Mouse (Mus musculus): ENCODE data around the gene Rbm8a2.
"Not testable (repeated sequence)": the region's sequence is repeated elsewhere in the genome, so short reads cannot be mapped to it uniquely, and the experiment has no call there.

Rbm8a2 gene

DNA sequence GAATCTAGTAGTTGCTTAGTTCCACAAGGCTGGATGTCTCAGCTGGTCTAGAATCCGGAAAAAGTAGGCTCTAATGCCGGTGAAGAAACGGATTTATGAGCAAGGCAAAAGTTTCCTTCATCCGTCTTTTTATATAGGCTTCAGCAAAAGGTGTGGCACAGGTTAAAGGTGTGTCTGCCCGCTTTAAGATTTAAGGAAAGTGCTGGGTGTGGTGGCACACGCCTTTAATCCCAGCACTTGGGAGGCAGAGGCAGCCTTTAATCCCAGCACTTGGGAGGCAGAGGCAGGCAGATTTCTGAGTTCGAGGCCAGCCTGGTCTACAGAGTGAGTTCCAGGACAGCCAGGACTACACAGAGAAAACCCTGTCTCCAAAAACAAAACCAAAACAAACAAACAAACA, at the start of gene Rbm8a2:
Rbm8a2 (minus strand) TSS at position 101 of the 400 bp plus-strand sequence.
- DNase-seq, result not testable (repeated sequence)

DNA sequence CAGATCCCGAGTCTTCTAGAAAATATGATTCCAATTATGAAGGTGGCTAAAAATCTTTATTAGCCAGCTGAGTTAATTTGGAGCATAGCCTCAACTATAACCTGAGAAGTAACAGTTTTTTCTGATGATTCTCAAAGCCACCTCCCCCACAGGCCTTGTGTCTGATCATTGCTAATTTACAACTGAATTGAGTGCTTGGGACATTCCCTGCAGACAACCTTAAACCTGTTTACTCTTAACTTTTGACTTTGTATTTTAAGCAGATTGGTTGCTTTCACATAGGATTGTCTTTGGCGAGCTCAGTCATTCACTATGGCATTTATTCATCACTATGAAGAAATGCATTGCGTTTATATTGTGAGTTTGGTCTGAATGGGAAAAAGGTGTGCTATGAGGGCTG, 49.5 kb upstream of the Rbm8a2 start:
- DNase-seq, result no peak

GRCm38 (mm10) chr1:176024501-176024900, 45.6 kb upstream of the Rbm8a2 start:
- peak; percentile 68 to 80 for DNase-seq

- DNase-seq, result no peak
Observed at GRCm38 (mm10) chr1:176018523-176018922, 39.6 kb upstream of the Rbm8a2 start.

DNA sequence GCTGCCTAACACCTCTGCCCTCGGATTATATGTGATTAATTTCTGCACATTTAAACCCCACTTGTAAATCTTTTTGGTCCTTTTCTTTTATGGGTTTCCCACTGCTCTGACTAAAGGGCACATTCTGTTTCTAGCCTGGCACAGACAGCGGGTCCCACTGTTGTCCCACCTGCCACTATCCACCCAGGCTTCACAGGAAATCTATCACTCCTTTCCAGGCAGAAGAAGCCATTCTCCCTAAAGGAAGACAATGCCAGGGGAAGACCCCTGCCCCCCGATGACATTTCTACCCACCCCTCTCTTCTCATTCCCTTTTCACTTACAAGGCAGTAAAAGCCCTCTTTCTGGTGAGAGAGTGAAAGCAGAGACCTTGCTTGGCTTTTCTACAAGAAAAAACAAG, 37.2 kb upstream of the Rbm8a2 start:
- peak; percentile 46 to 73 for DNase-seq

- DNase-seq, result no peak
Observed at GRCm38 (mm10) chr1:176013497-176014268, 34.8 kb upstream of the Rbm8a2 start.

DNA sequence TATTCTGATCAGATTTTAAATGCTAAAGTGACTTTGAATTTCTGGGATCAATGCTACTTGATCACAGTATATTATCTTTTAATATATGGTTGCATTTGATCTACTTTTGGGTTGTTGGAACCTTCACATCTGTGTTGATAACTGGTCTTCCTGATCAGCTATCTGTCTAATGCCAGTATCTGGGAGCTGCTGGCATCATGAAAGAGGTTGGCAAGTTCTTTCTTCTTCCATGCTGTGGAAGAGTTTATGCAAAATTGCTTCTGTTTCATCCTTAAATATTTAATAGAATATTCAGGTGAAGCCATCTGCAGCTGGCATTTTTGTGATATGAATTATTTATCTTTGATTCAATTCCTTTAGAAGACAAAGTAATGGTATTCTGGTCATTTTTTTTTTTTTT, 32.6 kb upstream of the Rbm8a2 start:
- peak in 1 of 2 experiments; percentile 54 for DNase-seq

- peak; percentile 42 to 76 for DNase-seq
Observed at GRCm38 (mm10) chr1:176011072-176011471, 32.2 kb upstream of the Rbm8a2 start.

GRCm38 (mm10) chr1:176008411-176008810, 29.5 kb upstream of the Rbm8a2 start:
- peak in 1 of 2 experiments; percentile 23 for DNase-seq

DNA sequence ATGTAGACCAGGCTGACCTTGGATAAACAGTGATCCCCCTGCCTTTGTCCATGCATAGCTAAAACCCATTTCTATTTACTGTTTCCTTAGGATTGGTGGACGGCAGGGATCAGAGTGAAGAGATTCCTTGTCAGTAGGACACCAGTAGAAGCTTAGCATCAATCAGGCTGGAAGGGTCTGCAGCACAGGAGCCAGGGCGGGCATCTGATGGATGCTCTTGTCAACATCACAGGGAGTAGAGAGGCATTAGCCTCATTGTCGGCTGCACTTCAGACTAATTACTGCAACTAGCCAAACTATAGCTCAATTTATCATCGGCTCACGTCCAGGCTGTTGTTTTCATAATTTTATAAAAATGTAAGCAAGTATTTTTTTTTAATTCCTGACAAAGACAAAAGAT, 21.7 kb upstream of the Rbm8a2 start:
- no peak for DNase-seq

DNA sequence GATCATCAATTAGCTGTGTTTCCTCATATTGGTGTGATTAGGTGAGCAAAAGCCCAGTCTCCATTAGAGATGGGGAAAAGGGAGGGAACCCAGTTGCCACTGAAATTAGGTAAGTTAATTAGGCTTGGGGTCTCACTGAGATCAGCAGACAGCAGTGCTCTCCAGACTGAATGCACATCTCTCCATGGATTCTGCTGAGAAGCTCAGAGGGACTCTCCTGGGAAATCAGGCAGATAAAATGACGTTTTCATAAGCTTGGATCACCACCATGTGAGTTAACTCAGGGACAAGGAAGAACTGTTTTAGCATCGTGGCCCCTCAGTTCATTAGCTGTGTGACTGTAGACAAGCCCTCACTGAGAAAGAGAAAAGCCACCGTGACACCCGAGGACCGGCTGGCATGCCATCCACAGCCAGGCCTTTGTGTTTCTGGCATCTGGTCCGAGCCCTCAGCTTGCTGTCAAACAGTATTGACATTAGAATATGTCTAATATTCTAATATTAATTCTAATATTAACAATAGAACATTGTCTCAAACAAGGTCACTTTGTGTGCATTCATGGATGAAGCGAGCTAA, 18.2 kb upstream of the Rbm8a2 start:
- peak; percentile 20 to 27 for DNase-seq

GRCm38 (mm10) chr1:175988912-175989311, 10.0 kb upstream of the Rbm8a2 start:
- no peak for DNase-seq

DNA sequence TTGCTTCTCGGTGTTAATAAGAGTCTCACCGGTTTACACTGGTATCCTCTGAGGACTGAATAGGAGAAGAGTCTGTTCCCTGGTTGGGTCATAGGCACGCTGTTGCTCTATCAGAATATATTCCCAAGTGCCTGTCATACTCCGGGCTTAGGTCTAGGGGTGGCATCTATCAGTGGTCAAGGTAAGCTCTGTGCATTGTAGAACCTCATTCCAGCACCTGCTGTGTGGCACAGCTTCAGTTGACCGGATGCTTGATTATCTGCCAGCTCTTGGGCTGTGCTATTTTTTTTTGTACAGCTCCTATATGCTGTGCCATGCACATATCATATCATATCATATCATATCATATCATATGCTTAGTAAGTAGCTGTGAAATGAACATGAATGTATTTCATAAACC, 9.5 kb upstream of the Rbm8a2 start:
- peak; percentile 18 to 34 for DNase-seq

DNA sequence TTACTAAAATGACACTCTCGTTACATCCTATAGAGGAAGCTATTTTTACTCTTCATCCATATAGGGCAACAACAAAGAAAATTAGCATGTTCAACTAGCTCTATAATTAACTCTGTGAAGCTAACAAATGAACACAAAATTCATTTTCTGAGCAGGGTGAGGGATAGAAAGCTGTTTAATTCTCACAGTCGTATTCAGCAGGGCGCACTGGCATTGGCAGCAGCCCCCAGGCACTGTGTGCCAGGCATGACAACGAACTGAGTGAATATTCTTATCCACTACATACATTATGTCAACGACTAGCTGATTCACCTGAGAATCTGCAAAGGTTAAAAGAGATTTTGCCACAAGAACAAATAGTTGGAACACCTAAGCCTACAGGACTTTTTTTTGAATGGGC, 8.2 kb downstream of the Rbm8a2 start:
- peak; percentile 56 to 73 for DNase-seq

DNA sequence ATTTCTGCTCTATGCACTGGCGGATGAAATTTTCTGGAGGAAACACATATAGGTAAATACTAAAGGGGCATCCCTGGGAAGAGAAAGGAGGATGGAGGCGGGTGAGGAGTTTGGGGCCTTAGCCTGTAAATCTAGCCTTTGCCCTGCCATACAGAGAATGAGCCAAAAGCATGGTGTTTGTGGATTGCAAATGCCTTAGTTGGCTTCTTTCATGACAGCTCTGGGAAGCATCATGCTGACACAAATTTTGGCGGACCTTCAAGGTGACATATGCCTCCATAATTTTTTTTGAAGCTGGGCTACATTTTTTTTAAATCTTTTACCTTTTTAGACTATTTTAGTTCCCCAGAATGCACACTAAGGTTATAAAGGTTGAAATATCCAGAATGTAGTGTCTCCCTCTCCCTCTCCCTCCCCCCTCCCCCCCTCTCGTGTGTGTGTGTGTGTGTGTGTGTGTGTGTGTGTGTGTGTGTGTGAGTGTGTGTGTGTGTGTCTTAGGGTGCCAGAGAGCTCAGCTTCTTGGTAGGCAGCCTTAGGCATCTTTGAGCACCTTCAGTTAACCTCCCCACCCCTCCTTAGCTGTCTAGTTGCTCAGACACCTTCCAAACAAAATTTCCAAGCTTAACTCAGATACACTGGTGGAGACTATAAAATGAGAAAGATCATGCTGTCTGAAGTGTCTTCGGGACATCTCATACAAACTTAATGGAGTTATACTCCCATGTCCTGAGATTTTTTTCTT, 11.7 kb downstream of the Rbm8a2 start:
- DNase-seq, result peak; percentile 82 to 86

DNA sequence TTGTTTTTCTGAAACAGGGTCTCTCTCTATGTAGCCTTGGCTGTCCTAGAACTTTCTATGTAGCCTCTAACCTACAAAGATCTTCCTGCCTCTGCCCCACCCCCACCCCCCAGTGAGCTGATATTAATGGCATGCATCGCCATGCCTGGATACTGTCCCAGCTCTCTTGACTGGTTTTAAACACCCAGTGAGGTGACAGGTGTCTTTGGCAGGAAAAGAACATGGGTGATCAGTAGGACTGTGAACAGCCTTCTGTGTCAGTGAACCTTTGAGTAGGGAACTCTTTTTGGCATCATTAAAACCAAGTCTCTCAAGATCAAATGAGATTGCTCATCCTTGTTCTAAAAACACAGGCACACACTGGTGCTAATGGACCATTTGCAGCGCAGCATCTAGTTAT, 17.1 kb downstream of the Rbm8a2 start:
- peak in 1 of 2 experiments; percentile 43 for DNase-seq

GRCm38 (mm10) chr1:175950851-175951250, 28.1 kb downstream of the Rbm8a2 start:
- peak in 1 of 2 experiments; percentile 35 for DNase-seq

DNA sequence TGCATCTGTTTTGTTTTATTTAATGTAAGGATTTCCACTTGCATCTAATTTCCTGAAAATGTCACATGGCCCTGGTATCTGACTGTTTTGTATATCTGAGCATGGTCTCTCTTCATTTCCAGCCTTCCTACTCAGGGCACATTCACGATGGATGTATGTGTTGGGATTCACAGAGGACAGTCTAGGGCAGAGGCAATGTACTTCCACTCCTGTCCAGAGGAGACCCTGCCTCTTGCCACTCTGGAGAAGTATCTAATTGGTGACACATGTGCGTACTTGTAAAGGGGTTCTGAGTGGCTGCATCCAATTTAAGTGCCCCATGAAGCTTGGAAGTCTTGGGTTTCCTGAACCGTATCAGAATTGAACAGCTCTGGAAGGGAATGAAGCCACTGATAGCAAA, 28.5 kb downstream of the Rbm8a2 start:
- DNase-seq, result no peak

DNA sequence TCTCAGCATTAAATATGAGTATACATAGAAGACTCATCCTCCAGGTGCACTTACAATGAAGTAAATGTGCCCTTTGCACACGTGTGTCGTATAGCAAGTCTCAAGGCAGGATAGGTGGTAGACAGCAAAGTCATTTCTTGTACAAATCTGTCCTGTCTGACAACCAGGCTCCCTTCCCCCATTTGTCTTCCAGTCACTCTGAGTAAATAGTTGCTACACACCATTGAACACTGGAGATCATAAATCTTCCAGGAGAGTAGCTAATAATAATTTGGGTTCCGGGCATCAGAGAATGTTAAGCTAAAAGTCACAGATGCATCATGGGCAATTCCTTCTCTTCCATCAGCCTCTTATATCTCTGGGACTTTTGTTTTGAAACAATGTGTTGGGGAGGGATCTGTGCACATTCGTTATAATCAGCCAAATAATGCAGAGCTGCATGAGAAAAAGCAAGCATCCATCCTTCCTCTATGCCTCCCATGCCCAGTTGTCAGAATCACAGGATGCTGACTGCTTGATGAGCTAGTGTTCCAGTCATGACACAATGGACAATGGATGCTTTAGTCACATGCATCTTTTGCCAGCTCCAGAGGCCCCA, 32.1 kb downstream of the Rbm8a2 start:
- no peak for DNase-seq

- no peak for DNase-seq
Observed at GRCm38 (mm10) chr1:175943168-175943567, 35.7 kb downstream of the Rbm8a2 start.

GRCm38 (mm10) chr1:175938731-175939130, 40.2 kb downstream of the Rbm8a2 start:
- no peak for DNase-seq

- DNase-seq, result peak; percentile 93
Observed at GRCm38 (mm10) chr1:175936282-175936737, 42.6 kb downstream of the Rbm8a2 start.

DNA sequence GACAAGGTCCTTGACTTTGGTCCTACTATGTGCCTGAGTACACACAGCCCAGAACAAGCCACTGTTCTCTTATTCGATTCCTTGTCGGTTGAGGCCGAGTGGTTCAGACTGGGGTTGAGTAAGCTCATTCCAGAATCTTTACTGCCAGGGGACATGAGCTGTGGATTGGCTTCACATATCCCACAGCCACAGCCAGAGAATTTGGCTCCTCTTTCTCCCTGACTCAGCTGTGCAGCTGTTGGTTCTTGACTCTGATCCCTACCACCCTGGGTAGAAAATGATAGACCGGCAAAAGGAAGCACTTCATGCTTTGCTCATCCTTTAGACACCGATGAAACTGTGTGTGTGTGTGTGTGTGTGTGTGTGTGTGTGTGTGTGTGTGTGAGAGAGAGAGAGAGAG, 47.5 kb downstream of the Rbm8a2 start:
- DNase-seq, result no peak

Measured in cerebellum, postnatal 14 days (tissue).